Mouse (Mus musculus): ENCODE measurements around the gene Ggact.

DNA sequence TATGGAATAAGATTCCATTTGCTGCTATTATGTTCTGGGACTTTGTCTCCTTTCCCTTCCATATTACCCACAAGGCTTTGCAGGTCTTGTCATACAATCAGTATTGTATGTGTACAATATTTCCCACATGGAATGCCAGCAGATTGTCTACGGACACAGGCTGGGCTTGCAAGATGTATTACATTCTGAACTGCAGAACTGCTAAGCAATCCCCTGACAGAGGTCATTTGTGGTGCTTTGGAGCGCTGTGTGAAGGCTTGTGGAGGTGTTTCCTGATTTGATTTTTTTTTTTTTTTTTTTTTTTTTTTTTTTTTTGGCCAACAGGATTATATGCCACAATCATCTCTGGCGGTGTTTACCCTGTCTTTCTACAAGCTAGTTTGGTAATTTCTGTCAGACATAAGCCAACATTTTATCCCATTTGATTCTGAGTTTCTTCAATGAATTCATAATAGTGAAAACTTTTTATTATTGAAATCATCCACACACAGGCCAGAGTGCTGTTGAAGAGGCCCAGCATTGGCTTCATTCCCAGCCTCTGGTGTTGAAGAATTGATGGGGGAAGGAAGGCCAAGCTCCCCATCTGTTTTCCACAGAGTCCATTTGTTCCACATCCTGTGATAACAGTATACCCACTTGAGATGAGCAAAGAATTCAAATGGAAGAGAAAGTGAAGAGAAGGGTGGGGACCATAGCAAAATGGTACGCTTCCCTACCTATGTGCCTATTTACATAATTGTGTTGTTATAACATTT lies 45.8 kb downstream of the Ggact start:
- no peak for TF ChIP-seq CTCF (IDR thresholded peaks at IDR 0.05; ENCODE audit: control insufficient read depth, insufficient read depth, insufficient replicate concordance, low read depth, low read length)
- TF ChIP-seq POLR2A (IDR thresholded peaks at IDR 0.05; ENCODE audit: control insufficient read depth, low read depth, low read length): no peak

All from testis, adult 2 months (tissue).